28 mouse cellular contexts compared by ENCODE assay signal in genomic region chr15:13593823-13594222, GRCm38 (mm10).
DNase-seq lines count a peak whose midpoint lies in the region; ATAC-seq lines count a peak whose summit lies in the region.
"Had no signal": no experiment of that assay in that cellular context is flagged by ENCODE, and none has a peak within 500 bp of the region (broad histone marks: within the 10 kb centered on the region; RNA-seq: fewer than 3 reads in every experiment).

No protein-coding gene starts in this region.

- no peaks in the 10 kb centered on the region for H3K27me3 ChIP-seq in embryonic facial prominence, embryonic 10.5 days (replicated peaks; ENCODE audit: low read depth, poor library complexity, severe bottlenecking)
- H3K27me3 ChIP-seq in hindbrain, embryonic 16.5 days (replicated peaks; ENCODE audit: control insufficient read depth, insufficient read depth, low read length): no peaks in the 10 kb centered on the region
- H3K27me3 ChIP-seq in liver, embryonic 11.5 days (replicated peaks; ENCODE audit: control insufficient read depth, insufficient read depth, low read length): no peaks in the 10 kb centered on the region
- H3K27me3 ChIP-seq: embryonic facial prominence, embryonic 13.5 days; heart, embryonic 12.5 days; kidney, embryonic 15.5 days; limb, embryonic 15.5 days; liver, embryonic 15.5 days had no signal

- H3K9ac ChIP-seq in hindbrain, embryonic 16.5 days (ENCODE audit: low read depth, low read length): no peak overlapping the region
- H3K9ac ChIP-seq in liver, embryonic 11.5 days (ENCODE audit: low read depth, low read length): no peak overlapping the region
- H3K9ac ChIP-seq: embryonic facial prominence, embryonic 13.5 days; heart, embryonic 12.5 days; kidney, embryonic 15.5 days; limb, embryonic 15.5 days; liver, embryonic 15.5 days had no signal

- peak; percentile 32 to 44 for DNase-seq in right cerebral cortex, postnatal 10 days (ENCODE audit: low spot score in 2 of 2)
- no peak for DNase-seq in right cerebral cortex, adult 2 months (ENCODE audit: low spot score in 2 of 2)
- peak; percentile 21 for DNase-seq in embryonic facial prominence, embryonic 10.5 days (ENCODE audit: low spot score)
- DNase-seq in layer of hippocampus, adult 11-12 months (ENCODE audit: low spot score): peak; percentile 26
- DNase-seq in layer of hippocampus, postnatal 14 days (ENCODE audit: low spot score in 2 of 2): peak; percentile 29 to 59
- no peak for DNase-seq in liver, embryonic 11.5 days (ENCODE audit: low spot score)
- DNase-seq in adrenal gland, adult 2 months: no peak
- DNase-seq: adrenal gland, postnatal 25 days; cerebellum, adult 11 months; cerebellum, adult 9-11 months; heart, postnatal 10 days; kidney, postnatal 4 days; left cerebral cortex, postnatal 4 days; right cerebral cortex, postnatal 14 days; thymus, postnatal 25 days had no signal

- peaks cover 29% of the 10 kb centered on the region for H3K4me1 ChIP-seq in embryonic facial prominence, embryonic 10.5 days
- H3K4me1 ChIP-seq in hindbrain, embryonic 16.5 days (ENCODE audit: control insufficient read depth, insufficient read depth, low read depth, low read length): no peaks in the 10 kb centered on the region
- no peaks in the 10 kb centered on the region for H3K4me1 ChIP-seq in liver, embryonic 11.5 days (replicated peaks; ENCODE audit: control insufficient read depth, insufficient read depth, low read length)
- H3K4me1 ChIP-seq: heart, embryonic 12.5 days; hindbrain, embryonic 10.5 days; kidney, embryonic 15.5 days; limb, embryonic 15.5 days; liver, embryonic 15.5 days; midbrain, embryonic 10.5 days had no signal

- no peak overlapping the region for H3K4me3 ChIP-seq in embryonic facial prominence, embryonic 10.5 days
- no peak overlapping the region for H3K4me3 ChIP-seq in hindbrain, embryonic 16.5 days (ENCODE audit: low read length)
- no peak overlapping the region for H3K4me3 ChIP-seq in liver, embryonic 11.5 days (ENCODE audit: low read depth, low read length)
- H3K4me3 ChIP-seq: embryonic facial prominence, embryonic 13.5 days; erythroblast, embryonic 14.5 days; heart, embryonic 12.5 days; hindbrain, embryonic 10.5 days; kidney, embryonic 15.5 days; limb, embryonic 15.5 days; liver, embryonic 15.5 days; midbrain, embryonic 10.5 days; myocyte had no signal

- H3K9me3 ChIP-seq in embryonic facial prominence, embryonic 10.5 days: no peaks in the 10 kb centered on the region
- no peaks in the 10 kb centered on the region for H3K9me3 ChIP-seq in hindbrain, embryonic 16.5 days (ENCODE audit: control insufficient read depth, low read length)
- no peaks in the 10 kb centered on the region for H3K9me3 ChIP-seq in liver, embryonic 11.5 days (ENCODE audit: control insufficient read depth, low read length)
- H3K9me3 ChIP-seq: embryonic facial prominence, embryonic 13.5 days; heart, embryonic 12.5 days; hindbrain, embryonic 10.5 days; kidney, embryonic 15.5 days; limb, embryonic 15.5 days; liver, embryonic 15.5 days; midbrain, embryonic 10.5 days had no signal

- H3K36me3 ChIP-seq in embryonic facial prominence, embryonic 10.5 days (replicated peaks): no peaks in the 10 kb centered on the region
- H3K36me3 ChIP-seq in hindbrain, embryonic 16.5 days (ENCODE audit: control insufficient read depth, insufficient read depth, low read length): no peaks in the 10 kb centered on the region
- H3K36me3 ChIP-seq in liver, embryonic 11.5 days (ENCODE audit: control insufficient read depth, insufficient read depth, low read length): no peaks in the 10 kb centered on the region
- H3K36me3 ChIP-seq: embryonic facial prominence, embryonic 13.5 days; heart, embryonic 12.5 days; hindbrain, embryonic 10.5 days; kidney, embryonic 15.5 days; limb, embryonic 15.5 days; liver, embryonic 15.5 days; midbrain, embryonic 10.5 days had no signal

- no peak overlapping the region for H3K27ac ChIP-seq in embryonic facial prominence, embryonic 10.5 days (replicated peaks)
- no peak overlapping the region for H3K27ac ChIP-seq in hindbrain, embryonic 16.5 days (ENCODE audit: low read depth, low read length)
- H3K27ac ChIP-seq in liver, embryonic 11.5 days (ENCODE audit: low read depth, low read length): no peak overlapping the region
- H3K27ac ChIP-seq: embryonic facial prominence, embryonic 13.5 days; hindbrain, embryonic 10.5 days; kidney, embryonic 15.5 days; limb, embryonic 15.5 days; liver, embryonic 15.5 days; macrophage; midbrain, embryonic 10.5 days had no signal

- WGBS in embryonic facial prominence, embryonic 10.5 days: 57% methylated on average over 5 of the region's 5 CpGs
- 82% methylated on average over 5 of the region's 5 CpGs for WGBS in hindbrain, embryonic 16.5 days
- WGBS in liver, embryonic 11.5 days: 86% methylated on average over 5 of the region's 5 CpGs

- ATAC-seq in hindbrain, embryonic 16.5 days: no peak
- no peak for ATAC-seq in liver, embryonic 11.5 days (replicated peaks; ENCODE audit: low FRiP score)
- ATAC-seq: intestine, postnatal 0 days; midbrain, embryonic 16.5 days had no signal

- H3K4me2 ChIP-seq in hindbrain, embryonic 16.5 days (ENCODE audit: low read length): no peak overlapping the region
- H3K4me2 ChIP-seq in liver, embryonic 11.5 days: no peak overlapping the region
- H3K4me2 ChIP-seq: embryonic facial prominence, embryonic 13.5 days; heart, embryonic 12.5 days; kidney, embryonic 15.5 days; limb, embryonic 15.5 days; liver, embryonic 15.5 days had no signal

Comparison
In these comparisons a context has a peak if more than half of its experiments do, and no peak if none do; other contexts are left out.
1. DNase-seq: peak in right cerebral cortex, postnatal 10 days (2 of 2), embryonic facial prominence, embryonic 10.5 days (single experiment), layer of hippocampus, adult 11-12 months (single experiment) and layer of hippocampus, postnatal 14 days (2 of 2); none in right cerebral cortex, adult 2 months (0 of 2), liver, embryonic 11.5 days (single experiment) and adrenal gland, adult 2 months (single experiment).